Mouse (Mus musculus) A20 (cell line): Measurements from ENCODE around the gene Vip.

Experiments
- DNase-seq: peaks from one replicate; pipeline ENCODE4 v3.0.0-alpha.2; 2011; ENCODE audit warnings: low read depth, low spot score

Gene Vip

DNA sequence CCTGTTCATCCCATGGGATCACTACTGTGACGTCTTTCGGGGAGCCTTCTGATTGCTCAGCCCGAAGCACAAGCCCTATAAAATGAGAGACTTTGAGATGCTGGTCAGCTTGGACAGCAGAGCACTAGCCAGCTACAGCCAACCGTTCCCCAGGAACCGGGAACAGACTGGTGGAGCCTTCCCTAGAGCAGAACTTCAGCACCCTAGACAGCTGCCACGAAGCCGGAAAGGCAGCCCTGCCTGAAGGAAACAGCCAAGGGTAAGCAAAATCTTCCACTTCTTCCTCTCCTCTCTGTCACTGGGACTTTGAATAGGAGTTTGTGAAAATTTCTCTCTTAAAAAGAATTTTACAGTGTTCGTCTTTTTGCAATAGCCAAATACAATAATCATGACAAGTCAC, at the start of gene Vip:
Gene Vip (plus strand): TSS at position 107 of the 400 bp plus-strand sequence.
- DNase-seq = no peak

DNA sequence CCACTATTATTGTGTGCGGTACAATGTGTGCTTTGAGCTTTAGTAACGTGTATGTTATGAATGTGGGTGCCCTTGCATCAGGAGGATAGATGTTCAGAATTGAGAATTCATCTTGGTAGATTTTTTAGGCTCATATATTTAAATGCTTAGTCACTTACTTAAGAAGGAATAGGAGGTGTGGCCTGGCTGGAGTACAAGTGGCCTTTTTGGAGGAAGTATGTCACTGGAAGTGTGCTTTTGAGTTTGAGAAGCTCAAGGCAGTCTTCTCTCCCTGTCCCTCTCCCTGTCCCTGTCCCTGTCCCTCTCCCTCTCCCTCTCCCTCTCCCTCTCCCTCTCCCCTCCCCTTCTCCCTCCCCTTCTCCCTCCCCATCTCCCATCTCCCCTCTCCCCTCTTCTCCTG, 48.0 kb upstream of the Vip start:
- DNase-seq = no peak

DNA sequence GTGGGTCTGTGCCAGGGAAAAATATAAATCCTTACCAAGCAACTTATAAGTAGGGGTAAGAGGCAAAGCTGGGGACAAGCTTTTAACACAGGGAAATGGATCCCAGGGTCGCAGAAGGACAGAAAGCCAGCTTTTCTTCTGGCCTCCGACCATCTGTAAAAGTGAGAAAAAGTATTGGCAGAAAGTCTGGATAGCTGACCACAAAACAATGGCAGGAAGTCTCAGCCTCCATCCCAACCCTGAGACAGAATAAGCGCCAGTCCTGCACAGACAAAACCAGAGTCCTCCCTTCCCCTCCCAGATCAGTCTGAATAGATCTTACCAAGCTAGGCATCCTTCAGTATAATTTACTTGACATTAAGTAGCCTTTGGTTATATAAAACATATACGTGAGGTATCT, 47.0 kb upstream of the Vip start:
- no peak for DNase-seq

DNA sequence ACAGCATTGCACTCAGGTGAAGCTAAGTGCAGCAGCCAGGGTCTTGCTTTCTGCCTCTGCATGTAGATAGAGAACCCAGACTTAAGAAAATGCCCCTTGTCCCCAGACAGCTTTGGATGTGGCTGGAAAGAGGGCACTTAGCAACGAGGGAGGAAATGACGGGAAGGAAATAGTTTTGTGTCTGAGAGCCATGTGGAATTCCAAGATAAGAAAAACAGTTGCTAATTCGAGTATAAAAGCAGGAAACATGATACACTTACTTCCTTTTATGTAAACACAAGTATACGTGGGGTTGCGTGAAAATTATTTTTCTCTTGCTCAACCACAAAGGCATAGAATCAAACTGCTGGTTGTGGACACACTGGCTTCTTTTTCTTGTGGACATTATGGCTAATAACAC, 45.6 kb upstream of the Vip start, which contains the start of gene Myct1:
Gene Myct1 (plus strand): TSS at position 312 of the 400 bp plus-strand sequence.
- no peak for DNase-seq

DNA sequence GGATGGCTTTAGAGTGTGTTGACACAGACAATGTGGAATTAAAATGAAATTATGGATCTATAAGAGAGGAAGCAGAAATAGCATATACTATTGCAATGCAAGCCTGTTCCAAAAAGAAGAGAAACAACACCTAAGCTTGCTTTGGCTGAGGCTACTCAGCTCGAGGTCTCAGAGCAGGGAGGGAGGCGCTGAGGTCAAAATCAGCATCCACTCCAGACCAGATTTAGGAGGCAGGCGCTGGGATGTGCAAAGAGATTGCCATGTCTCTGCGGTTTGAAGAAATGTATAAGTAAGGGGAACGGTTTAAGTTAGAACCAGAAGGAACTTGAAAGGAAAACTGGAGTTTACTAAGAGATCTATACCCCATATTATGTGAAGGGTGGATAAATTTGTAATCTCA, 44.6 kb upstream of the Vip start:
- DNase-seq = no peak

DNA sequence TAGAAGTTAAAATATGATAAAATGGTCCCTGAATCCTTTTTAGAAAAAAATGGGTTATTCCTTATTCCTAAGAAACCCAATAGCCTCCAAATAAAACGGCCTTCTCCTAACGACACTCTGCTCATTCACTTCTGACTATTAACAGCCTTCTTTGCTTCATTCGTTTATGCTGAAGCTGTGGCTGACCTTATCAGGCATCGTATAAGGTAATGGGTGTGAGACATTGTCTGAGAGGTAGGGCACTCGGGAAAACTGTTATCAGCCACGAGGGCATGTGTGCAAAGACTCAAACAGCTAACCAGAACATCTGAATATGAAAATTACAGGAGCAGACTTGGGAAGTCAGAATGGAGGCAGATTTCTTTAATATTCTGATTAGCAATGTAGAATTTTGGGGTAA, 42.5 kb upstream of the Vip start:
- DNase-seq = no peak

DNA sequence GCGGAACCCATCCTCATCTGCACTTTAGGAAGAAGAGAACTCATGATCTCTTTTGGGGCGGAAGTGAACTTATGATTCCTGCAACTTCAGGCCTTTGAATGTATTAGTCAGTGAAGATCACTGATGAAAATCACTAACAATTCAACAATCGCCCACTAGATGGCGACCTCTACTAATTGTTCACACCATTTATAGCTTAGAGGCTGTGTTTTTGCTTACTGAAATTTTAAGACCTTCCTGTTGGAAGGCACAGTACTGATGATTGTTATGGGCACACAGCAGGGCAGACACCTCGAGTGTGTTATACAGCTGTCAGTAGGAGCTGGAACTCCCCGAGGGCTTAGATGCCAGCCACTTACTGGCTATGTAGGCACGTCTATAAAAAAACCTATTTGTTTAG, 38.9 kb upstream of the Vip start:
- peak; percentile 71 for DNase-seq

DNA sequence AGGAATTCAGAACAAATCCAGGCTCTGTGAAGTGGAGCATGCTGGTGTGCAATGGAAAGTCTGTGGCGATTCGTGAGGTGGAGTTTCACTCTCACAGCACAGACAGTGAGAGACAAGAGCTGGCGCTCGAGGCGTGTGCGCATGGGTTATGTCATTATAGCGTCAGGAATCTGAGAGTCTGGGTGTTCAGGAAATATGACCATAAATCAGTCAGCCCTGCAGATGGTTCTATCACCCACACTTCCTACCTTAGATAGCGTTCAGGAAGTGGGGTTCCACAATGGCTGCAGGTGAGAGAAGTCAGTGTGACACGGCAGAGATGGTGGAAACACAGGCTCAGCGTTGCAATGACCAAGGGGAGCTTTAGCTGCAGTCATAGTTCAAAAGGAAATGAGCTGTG, 35.5 kb upstream of the Vip start:
- no peak for DNase-seq

DNA sequence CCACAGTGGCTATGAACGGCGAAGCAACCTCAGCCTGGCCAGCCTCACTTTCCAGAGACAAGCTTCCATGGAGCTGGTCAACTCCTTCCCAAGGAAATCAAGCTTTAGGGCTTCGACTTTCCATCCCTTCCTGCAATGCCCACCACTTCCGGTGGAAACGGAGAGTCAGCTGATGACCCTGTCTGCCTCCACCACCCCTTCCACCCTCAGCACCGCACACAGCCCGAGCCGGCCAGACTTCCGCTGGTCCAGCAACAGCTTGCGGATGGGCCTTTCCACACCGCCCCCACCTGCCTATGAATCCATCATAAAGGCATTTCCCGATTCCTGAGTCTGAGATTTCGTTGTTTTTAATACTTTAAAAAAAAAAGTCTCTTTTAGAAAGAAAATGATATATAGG, 34.6 kb upstream of the Vip start:
- DNase-seq = no peak

DNA sequence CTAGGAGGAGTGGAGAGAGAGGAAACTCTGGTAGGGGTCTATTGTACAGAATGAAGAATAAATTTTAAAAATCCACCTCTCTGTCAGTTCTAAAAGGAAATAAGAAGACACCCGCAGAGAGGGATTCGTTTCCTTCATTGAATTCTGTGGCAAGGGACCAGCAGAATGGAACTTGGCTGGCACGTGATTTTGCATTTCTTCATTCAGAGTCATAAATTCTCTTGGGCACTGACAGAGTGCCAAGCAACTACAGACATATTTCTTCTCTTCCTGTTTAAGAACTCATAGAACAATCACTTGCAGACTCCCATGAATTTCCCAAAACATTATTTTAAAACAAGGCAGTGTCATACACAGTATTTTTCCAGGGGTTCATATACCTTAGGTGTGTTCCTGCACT, 30.1 kb upstream of the Vip start:
- DNase-seq = no peak

DNA sequence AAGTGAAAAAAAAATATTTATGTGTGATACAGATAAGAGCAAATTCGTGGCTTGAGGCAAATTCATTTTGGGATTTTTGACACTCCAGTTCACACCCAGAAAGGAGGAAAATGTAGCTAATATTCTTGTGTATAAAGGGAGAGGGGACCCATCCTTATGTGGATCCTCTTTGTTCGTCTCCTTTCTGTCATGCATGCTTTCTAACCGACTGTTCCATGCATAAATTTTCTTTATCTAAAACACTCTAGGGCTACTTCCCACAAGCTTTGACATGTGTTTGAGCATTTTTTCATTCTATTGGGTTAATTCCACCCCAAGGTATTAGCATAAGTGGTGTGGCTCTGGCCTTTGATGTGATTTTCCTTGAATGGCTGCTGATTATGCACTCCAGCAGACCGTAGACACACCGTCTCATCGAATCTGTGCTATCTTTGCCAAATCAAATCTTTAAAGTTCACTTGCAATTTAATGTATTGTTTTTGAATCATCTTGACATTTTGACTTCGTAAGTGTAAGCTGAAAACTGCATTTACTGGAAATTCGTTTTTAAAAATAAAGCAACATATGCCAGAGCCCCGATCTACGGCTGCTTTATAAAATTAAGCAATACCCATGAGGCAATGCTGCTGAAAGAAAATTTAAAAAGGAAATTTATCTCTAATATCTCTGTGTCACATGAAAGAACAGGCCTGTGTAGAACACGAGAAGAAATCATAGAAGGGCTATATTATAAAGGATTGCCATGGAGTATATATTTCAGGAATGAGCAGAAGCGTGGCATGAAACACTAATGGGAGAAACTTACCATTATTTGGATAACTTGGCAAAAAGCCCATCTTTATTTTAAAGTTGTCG, 23.6 kb upstream of the Vip start:
- DNase-seq = no peak

DNA sequence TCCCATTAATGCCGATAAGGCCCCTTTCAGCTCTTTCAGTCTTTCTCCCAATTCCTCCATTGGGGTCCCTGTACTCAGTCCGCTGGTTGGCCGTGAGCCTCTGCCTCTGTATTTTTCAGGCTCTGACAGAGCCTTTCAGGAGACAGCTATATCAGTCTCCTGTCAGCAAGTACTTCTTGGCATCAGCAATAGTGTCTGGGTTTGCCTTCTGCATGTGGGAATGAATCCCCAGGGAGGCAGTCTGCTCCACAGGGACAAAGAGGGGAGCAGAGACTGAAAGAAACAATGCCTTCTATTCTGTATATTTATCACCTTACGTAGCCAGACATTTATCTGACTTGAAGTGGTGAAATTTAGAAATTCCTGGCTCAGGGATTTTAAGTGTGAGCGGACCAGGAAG, 12.8 kb upstream of the Vip start:
- DNase-seq = no peak

DNA sequence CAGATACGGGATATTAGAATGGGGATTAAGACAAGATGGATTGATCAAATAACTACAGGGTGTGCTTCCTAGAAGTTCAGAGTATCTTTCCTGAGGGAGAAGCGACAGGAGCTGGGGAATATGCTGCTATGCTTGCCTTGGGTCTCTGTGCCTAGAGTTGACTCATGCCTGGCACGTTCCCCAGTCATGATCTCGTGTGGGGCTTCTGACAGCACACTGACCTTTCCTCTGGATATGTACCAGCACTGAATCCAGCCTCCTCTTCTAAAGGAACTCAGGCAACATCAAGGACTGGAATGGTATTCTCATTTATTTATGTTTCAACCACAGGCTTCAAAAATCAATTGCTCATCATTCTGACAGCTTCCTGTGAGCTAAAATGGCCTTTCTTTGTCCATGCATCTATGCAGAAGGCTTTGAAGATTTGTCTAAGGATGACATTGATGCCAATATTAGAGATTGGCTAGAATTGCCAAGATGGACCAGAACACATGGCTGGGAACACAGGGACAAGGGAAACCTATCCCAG, 5.3 kb upstream of the Vip start:
- DNase-seq = no peak

DNA sequence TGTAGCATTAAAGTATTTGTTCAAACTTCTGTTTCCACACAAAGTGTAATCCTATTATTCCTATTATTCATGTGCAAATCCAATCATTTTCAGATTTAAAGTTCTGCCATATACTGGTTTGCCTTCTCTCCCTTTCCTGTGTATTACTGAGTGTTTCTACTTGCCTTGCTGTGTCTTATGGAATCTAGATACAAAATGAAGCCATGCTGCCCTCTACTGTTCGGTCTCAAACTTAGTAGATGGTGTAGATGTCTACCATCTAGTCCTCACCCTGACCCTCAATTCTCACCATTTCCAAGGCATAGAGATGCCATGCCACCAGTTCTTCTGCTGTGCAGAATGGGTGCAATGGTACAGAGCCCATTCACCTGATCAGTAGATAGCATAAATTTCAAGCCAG, 4.7 kb upstream of the Vip start:
- DNase-seq = peak; percentile 54

DNA sequence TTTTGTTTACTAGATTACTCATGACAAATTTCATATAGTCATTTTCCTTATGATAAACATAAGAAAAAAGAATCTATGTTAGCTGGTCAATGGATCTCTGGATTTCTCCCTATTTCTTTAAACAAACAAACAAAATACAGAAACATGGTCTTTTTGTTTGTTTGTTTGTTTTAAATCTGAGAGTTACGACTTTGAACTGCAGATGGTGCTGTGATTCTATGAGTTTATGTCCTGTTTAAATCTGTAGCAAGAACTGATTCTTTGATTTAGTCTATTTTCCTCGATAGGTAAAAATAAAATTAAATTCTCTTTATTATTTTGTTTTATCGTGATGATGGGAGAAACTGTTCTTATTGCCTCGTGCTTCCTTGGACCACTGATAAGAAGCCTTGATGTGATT, 1.7 kb upstream of the Vip start:
- no peak for DNase-seq

DNA sequence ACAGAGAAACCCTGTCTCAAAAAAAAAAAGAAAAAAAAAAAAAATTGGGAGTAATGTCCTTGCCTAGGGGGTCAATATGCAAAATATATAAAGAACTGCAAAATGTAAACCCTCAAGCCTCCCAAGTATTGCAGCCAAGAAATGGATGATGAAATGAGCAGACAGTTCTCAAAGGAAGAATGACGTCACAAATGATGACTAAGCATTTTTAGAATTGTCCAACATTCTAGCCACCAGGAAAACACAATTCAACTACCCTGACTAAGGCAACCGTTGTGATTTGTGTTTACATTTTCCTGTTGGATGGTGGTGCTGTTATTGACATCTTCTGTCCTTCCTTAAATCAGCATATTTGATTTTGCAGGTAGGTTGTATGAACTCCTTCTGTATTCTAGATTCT, 42.3 kb downstream of the Vip start:
- no peak for DNase-seq

DNA sequence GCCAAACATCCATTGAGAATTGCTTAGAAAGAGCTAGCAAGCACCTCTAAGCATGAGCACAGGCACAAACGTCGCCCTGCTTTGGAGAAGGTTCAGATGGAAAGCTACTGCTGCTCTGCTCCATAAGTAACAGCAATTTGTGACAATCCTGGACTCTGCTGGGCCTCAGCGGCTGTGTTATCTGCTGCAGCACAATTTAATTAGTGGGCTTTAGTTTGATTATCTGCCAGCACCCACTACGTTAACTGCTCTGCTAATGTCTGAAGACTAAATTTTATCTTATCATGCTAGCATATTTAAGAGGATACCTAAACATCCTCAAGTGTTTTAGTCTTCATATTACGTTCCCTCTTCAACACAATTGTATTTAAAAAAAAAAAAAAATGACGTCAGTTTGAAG, 46.6 kb downstream of the Vip start:
- no peak for DNase-seq

DNA sequence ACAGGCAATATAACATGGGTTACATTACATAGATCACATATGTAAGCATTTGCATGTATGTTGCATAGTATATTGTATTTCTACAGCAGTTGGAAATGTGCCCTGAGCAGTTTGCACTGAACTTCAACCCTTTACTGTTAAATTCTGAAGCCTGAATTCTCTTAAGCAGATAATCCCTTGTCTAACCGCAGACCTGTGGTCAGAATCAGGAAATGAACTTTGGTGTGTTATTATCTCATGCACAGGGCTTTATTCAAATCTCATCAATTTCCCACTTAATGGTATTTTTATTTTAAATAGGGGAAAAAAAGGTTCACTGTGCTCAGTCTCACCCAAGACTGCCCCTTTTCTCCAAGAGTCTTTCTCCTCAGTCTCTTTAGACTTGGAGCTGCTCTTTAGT, 55.3 kb downstream of the Vip start:
- no peak for DNase-seq
